Mouse (Mus musculus) heart, postnatal 0 days (tissue): ENCODE results near the gene Zbtb16. TPM values are rescaled to one million over a fixed set of nuclear protein-coding genes. Genes with fewer than 3 reads are reported as not detected.

Experiments
- ATAC-seq: fragments of 200-750 bp; cut with Nextera tagmentation; 2 replicates; pipeline ENCODE4 v1.8.0; 2017; ENCODE audit warnings: low read depth, moderate number of reproducible peaks, moderate library complexity; ENCODE audit not compliant: insufficient read depth
- DNase-seq: peaks from one replicate; pipeline ENCODE4 v3.0.0-alpha.2; 2016; ENCODE audit warnings: low spot score
- H3K27ac ChIP-seq: fragments of 300-500 bp; sonication (generic); 2 replicates; pipeline ENCODE4 v1.5.1; 2014; ENCODE audit warnings: low read depth, mild to moderate bottlenecking
- H3K27me3 ChIP-seq: fragments of 300-500 bp; sonication (generic); 2 replicates; pipeline ENCODE4 v1.6.1; 2014; ENCODE audit warnings: low read length, mixed read lengths; ENCODE audit not compliant: control insufficient read depth, insufficient read depth
- H3K36me3 ChIP-seq: fragments of 300-500 bp; sonication (generic); replicated peaks from 2 replicates; pipeline ENCODE4 v1.6.1; 2014; ENCODE audit warnings: low read length, mixed read lengths; ENCODE audit not compliant: control insufficient read depth, insufficient read depth
- H3K4me1 ChIP-seq: fragments of 300-500 bp; sonication (generic); 2 replicates; pipeline ENCODE4 v1.6.1; 2014; ENCODE audit warnings: antibody characterized with exemption; ENCODE audit not compliant: control insufficient read depth, insufficient read depth
- H3K4me2 ChIP-seq: fragments of 300-500 bp; sonication (generic); 2 replicates; pipeline ENCODE4 v1.6.1; 2014; ENCODE audit warnings: low read depth, mild to moderate bottlenecking, low read length, moderate library complexity
- H3K4me3 ChIP-seq: fragments of 300-500 bp; sonication (generic); 2 replicates; pipeline ENCODE4 v1.5.1; 2014; ENCODE audit warnings: low read depth, low read length
- H3K9ac ChIP-seq: fragments of 300-500 bp; sonication (generic); replicated peaks from 2 replicates; pipeline ENCODE4 v1.6.1; 2014; ENCODE audit warnings: low read depth, low read length, mixed read lengths
- H3K9me3 ChIP-seq: fragments of 300-500 bp; sonication (generic); replicated peaks from 2 replicates; pipeline ENCODE4 v1.6.1; 2016; ENCODE audit warnings: low read length; ENCODE audit not compliant: control insufficient read depth
- CTCF ChIP-seq: IDR thresholded peaks from 2 replicates; pipeline ENCODE4 v1.5.1; 2016; ENCODE audit warnings: antibody characterized with exemption, control low read depth, low read depth
- EP300 ChIP-seq: IDR thresholded peaks from 2 replicates; pipeline ENCODE4 v1.6.1; 2016; ENCODE audit warnings: antibody characterized with exemption, low read depth
- WGBS: fragments of 180-500 bp; shearing (Covaris S2); extraction: QIAGEN DNeasy Blood & Tissue Kit; methylation state at CpG from one replicate; pipeline ENCODE4 v1.1.7; 2014; 5-methylcytosine and 5-hydroxymethylcytosine counted together
- polyA plus RNA-seq: library from polyadenylated mRNA; unstranded; fragments of >200 nt; fragmentation: Nextera tagmentation; extraction: Ambion mirVana; gene quantifications from 2 replicates; pipeline ENCODE4 v1.2.1, GENCODE M21; 2015
- total RNA-seq: library from RNA; depleted of rRNA; stranded (reverse); fragments of >200 nt; gene quantifications from 2 replicates; pipeline ENCODE4 v1.2.3, GENCODE M21; 2014; ENCODE audit warnings: low replicate concordance

Gene Zbtb16
- total and polyA plus RNA-seq, 2 experiments from 2014 or later: 5.0 to 54.7 TPM

GRCm38 (mm10) chr9:48741433-48742077 lies 94.5 kb downstream of the Zbtb16 start:
- WGBS: 85% methylated on average over 14 of the region's 14 CpGs
- H3K4me2 ChIP-seq: no peak overlapping the region
- no peak for ATAC-seq
- H3K9ac ChIP-seq: no peak overlapping the region
- H3K4me3 ChIP-seq: no peak overlapping the region
- H3K9me3 ChIP-seq: no peaks in the 10 kb centered on the region
- H3K27ac ChIP-seq: peak overlapping the region; percentile 95; the same call in 1 of the 2 replicates
- peaks cover 13% of the 10 kb centered on the region for H3K36me3 ChIP-seq
- H3K4me1 ChIP-seq: peaks cover 50% of the 10 kb centered on the region
- no peak for TF ChIP-seq EP300
- no peak for TF ChIP-seq CTCF
- no peaks in the 10 kb centered on the region for H3K27me3 ChIP-seq
- DNase-seq: no peak

GRCm38 (mm10) chr9:48740732-48741255 lies 95.2 kb downstream of the Zbtb16 start:
- no peak for ATAC-seq
- Histone ChIP-seq H3K4me3 (no peak overlapping the region), H3K4me2 (no peak overlapping the region), H3K4me1 (peaks cover 54% of the 10 kb centered on the region), H3K9ac (no peak overlapping the region; the same call in 1 of the 2 replicates), H3K27ac (peak overlapping the region; percentile 95), H3K36me3 (peaks cover 13% of the 10 kb centered on the region), H3K9me3 (no peaks in the 10 kb centered on the region), H3K27me3 (no peaks in the 10 kb centered on the region)
- 43% methylated on average over 4 of the region's 4 CpGs for WGBS
- TF ChIP-seq EP300 (no peak), CTCF (no peak)
- DNase-seq: no peak

- ATAC-seq (peak; percentile 93), DNase-seq (peak; percentile 97)
- WGBS: 2% methylated on average over 11 of the region's 11 CpGs
- Histone ChIP-seq H3K27ac (peak overlapping the region; percentile 95), H3K4me2 (peak overlapping the region; percentile 21; the same call in 1 of the 2 replicates), H3K27me3 (no peaks in the 10 kb centered on the region), H3K36me3 (peaks cover 13% of the 10 kb centered on the region), H3K9ac (0 out of 2 replicates have a peak overlapping the region, but pooled peaks have one; percentile 1), H3K4me1 (peaks cover 54% of the 10 kb centered on the region), H3K9me3 (no peaks in the 10 kb centered on the region), H3K4me3 (no peak overlapping the region)
- TF ChIP-seq CTCF: no peak
- TF ChIP-seq EP300: peak; percentile 100
These were observed 95.9 kb downstream of the Zbtb16 start for GRCm38 (mm10) chr9:48740098-48740505.

GRCm38 (mm10) chr9:48738795-48739476 lies 97.1 kb downstream of the Zbtb16 start:
- Histone ChIP-seq H3K27me3 (no peaks in the 10 kb centered on the region), H3K4me1 (peaks cover 63% of the 10 kb centered on the region), H3K4me2 (no peak overlapping the region), H3K36me3 (peaks cover 13% of the 10 kb centered on the region), H3K9ac (no peak overlapping the region), H3K4me3 (no peak overlapping the region), H3K27ac (peak overlapping the region; percentile 95), H3K9me3 (no peaks in the 10 kb centered on the region)
- 93% methylated on average over 9 of the region's 9 CpGs for WGBS
- TF ChIP-seq CTCF (no peak), EP300 (no peak)
- ATAC-seq: no peak
- DNase-seq: no peak

GRCm38 (mm10) chr9:48737911-48738310 lies 98.1 kb downstream of the Zbtb16 start:
- peak overlapping the region; percentile 95 for H3K27ac ChIP-seq
- H3K4me2 ChIP-seq: peak overlapping the region; percentile 36
- WGBS: 32% methylated on average over 2 of the region's 2 CpGs
- H3K27me3 ChIP-seq: no peaks in the 10 kb centered on the region
- TF ChIP-seq EP300 (no peak), CTCF (no peak)
- H3K9me3 ChIP-seq: no peaks in the 10 kb centered on the region
- H3K36me3 ChIP-seq: peaks cover 9% of the 10 kb centered on the region
- no peak for DNase-seq
- H3K4me1 ChIP-seq: peaks cover 72% of the 10 kb centered on the region
- H3K9ac ChIP-seq: 0 out of 2 replicates have a peak overlapping the region, but pooled peaks have one; percentile 13
- ATAC-seq: no peak
- H3K4me3 ChIP-seq: no peak overlapping the region
